Mouse (Mus musculus) urinary bladder, postnatal 4 days (tissue): ENCODE results near the gene Ttc9c.

Source experiments
- DNase-seq, 2 experiments: peaks; one replicate each; pipeline ENCODE4 v3.0.0; 2021 to 2022; ENCODE audit warnings: low spot score in 2 of 2

Ttc9c gene

DNA sequence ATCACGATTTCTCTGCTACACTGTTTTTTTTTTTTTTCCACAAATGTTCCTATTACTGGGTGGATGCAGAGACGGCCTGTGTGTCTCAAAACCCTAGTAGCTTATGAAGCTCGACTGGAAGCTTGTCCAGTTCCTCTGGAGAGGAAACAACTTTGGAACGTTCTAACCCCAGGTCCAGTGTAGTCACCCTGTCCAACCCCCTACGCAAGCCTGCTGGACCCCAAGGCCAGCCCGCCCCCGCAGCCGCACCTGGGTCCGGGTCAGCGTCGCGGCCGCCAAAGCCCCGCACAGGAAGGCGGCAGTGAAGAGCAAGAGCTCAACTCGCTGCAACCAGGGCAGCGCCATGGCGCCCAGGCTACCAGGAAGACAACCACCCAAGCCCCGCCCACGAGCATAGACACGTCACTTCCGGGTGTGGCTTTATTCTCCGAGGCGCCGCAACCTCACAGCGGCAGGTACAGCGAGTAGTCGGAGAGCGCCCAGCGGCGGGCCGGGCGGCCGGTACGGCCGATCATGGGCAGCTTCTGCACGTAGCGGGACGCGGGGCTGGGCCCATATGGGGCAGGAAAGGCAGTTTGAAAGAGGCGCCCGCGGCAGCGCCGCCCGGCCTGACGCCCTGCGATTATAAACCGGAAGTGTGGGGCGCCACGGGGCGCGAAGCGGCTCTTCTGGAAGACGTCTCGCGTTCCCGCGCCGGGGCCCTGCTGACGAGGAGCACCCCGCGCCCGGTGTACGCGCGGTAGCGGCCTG is 44.9 kb downstream of the Ttc9c start, which contains the start of gene Tmem179b:
Gene Tmem179b (minus strand): TSS at position 382 of the 750 bp plus-strand sequence.
- DNase-seq: peak; percentile 93 to 97

GRCm38 (mm10) chr19:8773409-8773808 is 45.7 kb downstream of the Ttc9c start:
- no peak for DNase-seq

GRCm38 (mm10) chr19:8772996-8773395 is 46.1 kb downstream of the Ttc9c start:
- DNase-seq: no peak

GRCm38 (mm10) chr19:8770567-8771270 is 48.4 kb downstream of the Ttc9c start, which contains the start of gene Tmem223:
Tmem223 (plus strand) TSS chr19:8770996.
- DNase-seq: peak; percentile 70 to 84

DNA sequence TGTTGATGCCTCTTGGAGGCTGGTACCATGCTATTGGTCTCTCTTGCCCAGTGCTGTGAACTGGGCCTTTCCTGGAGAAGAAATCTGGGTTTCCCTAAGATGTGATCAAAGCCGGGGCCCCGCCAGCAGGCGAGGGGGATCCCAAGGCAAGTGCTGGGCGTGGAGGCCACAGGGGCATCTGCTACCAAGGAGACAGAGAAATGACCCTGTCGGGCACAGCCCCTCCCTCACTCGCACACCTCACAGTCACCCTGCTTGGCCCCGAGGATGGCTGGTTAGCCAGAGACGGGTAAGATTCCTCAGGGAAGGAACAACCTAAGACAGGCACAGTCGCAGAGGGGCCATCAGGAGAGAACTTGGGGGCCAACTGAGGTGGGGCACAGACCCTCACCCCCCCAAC is 53.6 kb downstream of the Ttc9c start:
- no peak for DNase-seq

- DNase-seq: no peak
Measured at GRCm38 (mm10) chr19:8763276-8763675, 55.9 kb downstream of the Ttc9c start.

DNA sequence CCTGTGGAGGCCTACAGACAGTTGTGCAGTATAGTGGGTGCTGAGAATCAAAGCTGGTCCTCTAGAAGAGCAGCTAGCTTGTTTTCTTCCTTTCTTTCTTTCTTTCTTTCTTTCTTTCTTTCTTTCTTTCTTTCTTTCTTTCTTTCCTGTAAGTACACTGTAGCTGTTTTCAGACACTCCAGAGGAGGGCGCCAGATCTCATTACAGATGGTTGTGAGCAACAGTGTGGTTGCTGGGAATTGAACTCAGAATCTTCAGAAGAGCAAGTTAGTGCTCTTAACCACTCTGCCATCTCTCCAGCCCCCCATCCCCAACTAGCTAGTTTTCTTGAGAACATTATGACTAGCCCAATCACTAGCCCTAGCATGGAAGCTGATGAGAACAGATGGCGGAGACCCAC is 58.4 kb downstream of the Ttc9c start:
- no peak for DNase-seq
